Mouse (Mus musculus): ENCODE measurements around the gene Fgfr2. TPM values are rescaled to one million over a fixed set of nuclear protein-coding genes. Genes with fewer than 3 reads are reported as not detected.

Fgfr2 gene
- total and polyA plus RNA-seq, 2 experiments from 2014 or later: 12.1 to 32.6 TPM

DNA sequence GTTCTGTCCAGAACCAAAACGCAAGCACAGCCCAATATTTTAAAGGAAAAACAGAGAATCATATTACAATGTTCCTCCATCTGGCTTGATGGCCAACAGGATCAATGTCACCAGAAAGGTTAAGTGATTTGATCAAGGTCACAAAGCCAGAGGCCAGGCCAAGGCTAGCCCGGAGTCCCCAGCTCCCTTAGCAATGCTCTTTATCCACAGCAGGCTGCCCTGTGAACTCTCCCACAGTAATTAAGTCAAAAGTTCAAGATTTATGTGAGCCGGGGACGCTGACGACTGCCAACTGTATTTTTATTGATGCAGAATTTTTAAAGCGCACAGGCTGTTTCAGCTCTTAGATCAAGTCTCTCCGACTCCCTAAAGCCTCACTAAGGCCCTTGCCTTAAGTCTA, 2889.4 kb downstream of the Fgfr2 start:
- H3K36me3 ChIP-seq (ENCODE audit: insufficient read depth, low read length): no peaks in the 10 kb centered on the region
- no peak overlapping the region for H3K4me2 ChIP-seq (ENCODE audit: low read depth, low read length, poor library complexity, severe bottlenecking)
- H3K4me1 ChIP-seq (ENCODE audit: insufficient read depth, low read length): no peaks in the 10 kb centered on the region
- no peak overlapping the region for H3K4me3 ChIP-seq (ENCODE audit: low read depth, low read length)
- TF ChIP-seq CTCF (IDR thresholded peaks at IDR 0.05): no peak
- no peak overlapping the region for H3K27ac ChIP-seq (ENCODE audit: low read depth, low read length)
- DNase-seq (ENCODE audit: low spot score) (no peak), ATAC-seq (ENCODE audit: low FRiP score) (no peak)
- H3K27me3 ChIP-seq (ENCODE audit: insufficient read depth, low read length): no peaks in the 10 kb centered on the region
- H3K9me3 ChIP-seq (ENCODE audit: low read length): no peaks in the 10 kb centered on the region
- no peak overlapping the region for H3K9ac ChIP-seq (replicated peaks; ENCODE audit: low read length, poor library complexity, severe bottlenecking)
- 73% methylated on average over 7 of the region's 7 CpGs for WGBS

GRCm38 (mm10) chr7:130230034-130230433, 2893.1 kb downstream of the Fgfr2 start:
- no peak for DNase-seq (ENCODE audit: low spot score)
- H3K27ac ChIP-seq (ENCODE audit: low read depth, low read length): no peak overlapping the region
- H3K4me2 ChIP-seq (ENCODE audit: low read depth, low read length, poor library complexity, severe bottlenecking): no peak overlapping the region
- H3K9me3 ChIP-seq (ENCODE audit: low read length): no peaks in the 10 kb centered on the region
- TF ChIP-seq CTCF (IDR thresholded peaks at IDR 0.05): no peak
- 93% methylated on average over 4 of the region's 4 CpGs for WGBS
- H3K4me1 ChIP-seq (ENCODE audit: insufficient read depth, low read length): peaks cover 6% of the 10 kb centered on the region; the same call in 1 of the 2 replicates
- no peaks in the 10 kb centered on the region for H3K27me3 ChIP-seq (ENCODE audit: insufficient read depth, low read length)
- no peak overlapping the region for H3K9ac ChIP-seq (replicated peaks; ENCODE audit: low read length, poor library complexity, severe bottlenecking)
- H3K36me3 ChIP-seq (ENCODE audit: insufficient read depth, low read length): no peaks in the 10 kb centered on the region
- no peak overlapping the region for H3K4me3 ChIP-seq (ENCODE audit: low read depth, low read length)
- no peak for ATAC-seq (ENCODE audit: low FRiP score)

DNA sequence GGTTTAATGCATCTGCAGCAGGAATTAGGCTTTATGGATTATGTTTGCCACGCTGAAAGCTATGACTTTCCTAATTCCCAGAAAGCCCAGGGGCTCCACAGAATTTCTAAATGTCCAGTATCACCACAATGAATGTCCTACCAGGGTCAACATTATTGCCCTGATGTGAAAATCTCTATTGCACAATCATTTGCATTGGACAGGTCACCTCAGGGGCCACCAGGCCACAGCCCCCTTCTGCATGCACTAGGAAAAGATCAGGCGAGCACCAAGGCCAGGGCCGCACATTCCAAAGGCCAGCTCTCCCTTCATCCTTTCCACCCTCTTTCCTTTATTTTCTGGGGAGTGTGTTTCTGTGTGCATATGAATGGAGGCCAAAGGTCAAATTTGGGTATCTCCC, 2897.9 kb downstream of the Fgfr2 start:
- ATAC-seq (ENCODE audit: low FRiP score): no peak
- no peak overlapping the region for H3K27ac ChIP-seq (ENCODE audit: low read depth, low read length)
- TF ChIP-seq CTCF (IDR thresholded peaks at IDR 0.05): no peak
- WGBS: 75% methylated on average over 3 of the region's 3 CpGs
- no peaks in the 10 kb centered on the region for H3K36me3 ChIP-seq (ENCODE audit: insufficient read depth, low read length)
- DNase-seq (ENCODE audit: low spot score): no peak
- H3K9ac ChIP-seq (replicated peaks; ENCODE audit: low read length, poor library complexity, severe bottlenecking): no peak overlapping the region
- no peak overlapping the region for H3K4me2 ChIP-seq (ENCODE audit: low read depth, low read length, poor library complexity, severe bottlenecking)
- H3K9me3 ChIP-seq (ENCODE audit: low read length): no peaks in the 10 kb centered on the region
- peaks cover 6% of the 10 kb centered on the region; the same call in 1 of the 2 replicates for H3K4me1 ChIP-seq (ENCODE audit: insufficient read depth, low read length)
- no peaks in the 10 kb centered on the region for H3K27me3 ChIP-seq (ENCODE audit: insufficient read depth, low read length)
- H3K4me3 ChIP-seq (ENCODE audit: low read depth, low read length): no peak overlapping the region

DNA sequence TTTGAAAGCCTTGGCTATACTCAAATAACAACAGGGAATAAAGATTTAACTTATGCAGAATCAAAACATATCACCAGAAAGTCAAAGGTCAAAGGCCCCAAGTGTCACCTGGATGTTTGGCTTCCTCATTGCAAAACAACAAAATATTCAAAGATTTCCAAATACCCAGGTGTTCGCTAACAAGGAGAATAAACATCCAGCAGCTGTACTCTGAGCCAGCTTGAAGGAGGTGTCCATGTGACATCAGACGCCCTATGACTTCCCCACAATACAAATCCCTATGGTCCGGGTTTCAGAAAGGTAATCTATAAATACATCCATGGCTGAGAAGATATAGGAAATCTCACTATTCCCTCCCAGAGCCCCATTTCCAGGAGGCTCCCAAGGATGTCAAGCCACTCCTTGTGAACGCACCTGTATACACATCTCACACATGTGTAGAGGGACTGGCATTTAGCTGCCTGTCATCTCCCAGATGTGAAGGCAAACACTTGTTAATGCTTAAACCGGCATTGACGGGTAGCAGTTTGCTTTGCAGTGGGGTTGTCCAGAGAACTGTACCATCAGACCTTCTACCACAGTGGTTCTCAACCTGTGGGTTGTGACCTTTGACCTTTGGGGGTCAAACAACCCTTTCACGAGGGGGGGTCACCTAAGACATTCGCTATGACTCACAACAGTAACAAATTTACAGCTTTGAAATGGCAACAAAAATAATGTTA, 2900.4 kb downstream of the Fgfr2 start:
- peaks cover 6% of the 10 kb centered on the region; the same call in 1 of the 2 replicates for H3K4me1 ChIP-seq (ENCODE audit: insufficient read depth, low read length)
- no peak for TF ChIP-seq CTCF (IDR thresholded peaks at IDR 0.05)
- no peaks in the 10 kb centered on the region for H3K27me3 ChIP-seq (ENCODE audit: insufficient read depth, low read length)
- H3K9ac ChIP-seq (replicated peaks; ENCODE audit: low read length, poor library complexity, severe bottlenecking): no peak overlapping the region
- 91% methylated on average over 8 of the region's 8 CpGs for WGBS
- ATAC-seq (ENCODE audit: low FRiP score) (no peak), DNase-seq (ENCODE audit: low spot score) (no peak)
- no peak overlapping the region for H3K4me3 ChIP-seq (ENCODE audit: low read depth, low read length)
- H3K9me3 ChIP-seq (ENCODE audit: low read length): no peaks in the 10 kb centered on the region
- H3K4me2 ChIP-seq (ENCODE audit: low read depth, low read length, poor library complexity, severe bottlenecking): no peak overlapping the region
- no peak overlapping the region for H3K27ac ChIP-seq (ENCODE audit: low read depth, low read length)
- 0 out of 2 replicates have a peak, but pooled peaks cover 2% of the 10 kb centered on the region for H3K36me3 ChIP-seq (ENCODE audit: insufficient read depth, low read length)

- ATAC-seq (ENCODE audit: low FRiP score): no peak
- Histone ChIP-seq H3K27ac (ENCODE audit: low read depth, low read length) (no peak overlapping the region), H3K36me3 (ENCODE audit: insufficient read depth, low read length) (0 out of 2 replicates have a peak, but pooled peaks cover 2% of the 10 kb centered on the region), H3K9me3 (ENCODE audit: low read length) (no peaks in the 10 kb centered on the region), H3K4me1 (ENCODE audit: insufficient read depth, low read length) (peaks cover under 1% of the 10 kb centered on the region; the same call in 1 of the 2 replicates), H3K9ac (replicated peaks; ENCODE audit: low read length, poor library complexity, severe bottlenecking) (no peak overlapping the region), H3K4me3 (ENCODE audit: low read depth, low read length) (no peak overlapping the region), H3K4me2 (ENCODE audit: low read depth, low read length, poor library complexity, severe bottlenecking) (no peak overlapping the region), H3K27me3 (ENCODE audit: insufficient read depth, low read length) (no peaks in the 10 kb centered on the region)
- WGBS: 60% methylated on average over 17 of the region's 17 CpGs
- TF ChIP-seq CTCF (IDR thresholded peaks at IDR 0.05): no peak
- no peak for DNase-seq (ENCODE audit: low spot score)
Measured at GRCm38 (mm10) chr7:130221661-130222387, 2901.3 kb downstream of the Fgfr2 start.

- Histone ChIP-seq H3K9me3 (ENCODE audit: low read length) (no peaks in the 10 kb centered on the region), H3K27me3 (ENCODE audit: insufficient read depth, low read length) (no peaks in the 10 kb centered on the region), H3K4me2 (ENCODE audit: low read depth, low read length, poor library complexity, severe bottlenecking) (no peak overlapping the region), H3K36me3 (ENCODE audit: insufficient read depth, low read length) (0 out of 2 replicates have a peak, but pooled peaks cover 2% of the 10 kb centered on the region), H3K4me1 (ENCODE audit: insufficient read depth, low read length) (no peaks in the 10 kb centered on the region; the same call in 1 of the 2 replicates), H3K27ac (ENCODE audit: low read depth, low read length) (no peak overlapping the region), H3K4me3 (ENCODE audit: low read depth, low read length) (no peak overlapping the region), H3K9ac (replicated peaks; ENCODE audit: low read length, poor library complexity, severe bottlenecking) (no peak overlapping the region)
- WGBS: 56% methylated on average over 4 of the region's 4 CpGs
- TF ChIP-seq CTCF (IDR thresholded peaks at IDR 0.05): no peak
- DNase-seq (ENCODE audit: low spot score) (peak; percentile 21), ATAC-seq (ENCODE audit: low FRiP score) (no peak)
Measured at GRCm38 (mm10) chr7:130220627-130221026, 2902.5 kb downstream of the Fgfr2 start.

Measured in midbrain, postnatal 0 days (tissue).